Mouse (Mus musculus) layer of hippocampus, postnatal 14 days (tissue): Measurements from ENCODE around the gene Ccdc171. TPM values are rescaled to one million over a fixed set of nuclear protein-coding genes. Genes with fewer than 3 reads are reported as not detected.
"Not testable (repeated sequence)": the region's sequence is repeated elsewhere in the genome, so short reads cannot be mapped to it uniquely, and the experiment has no call there.

Source experiments
- DNase-seq, 2 experiments: peaks; one replicate each; pipeline ENCODE4 v3.0.0; 2021 to 2022; ENCODE audit warnings: low spot score in 2 of 2, mixed read lengths in 1 of 2
- total RNA-seq, 2 experiments: library from RNA; stranded (reverse); gene quantifications; 2 replicates each; pipeline ENCODE4 v1.2.3; 2021

Ccdc171 gene
- total RNA-seq, 2 experiments from 2014 or later, result 3.2 to 3.3 TPM

GRCm38 (mm10) chr4:83525690-83526055 is 328 bp downstream of the Ccdc171 start:
- no peak for DNase-seq

- DNase-seq, result no peak
Measured at GRCm38 (mm10) chr4:83526270-83526987, 1.1 kb downstream of the Ccdc171 start.

- no peak for DNase-seq
Measured at GRCm38 (mm10) chr4:83526988-83527334, 1.6 kb downstream of the Ccdc171 start.

- no peak for DNase-seq
Measured at GRCm38 (mm10) chr4:83527921-83528320, 2.6 kb downstream of the Ccdc171 start.

- DNase-seq, result not testable (repeated sequence)
Measured at GRCm38 (mm10) chr4:83530060-83530459, 4.7 kb downstream of the Ccdc171 start.

GRCm38 (mm10) chr4:83533168-83533911 is 8.0 kb downstream of the Ccdc171 start:
- no peak for DNase-seq

GRCm38 (mm10) chr4:83534024-83534423 is 8.7 kb downstream of the Ccdc171 start:
- DNase-seq, result no peak

GRCm38 (mm10) chr4:83549501-83549900 is 24.2 kb downstream of the Ccdc171 start:
- peak; percentile 9 to 12 for DNase-seq

- DNase-seq, result no peak
Measured at GRCm38 (mm10) chr4:83567190-83568113, 42.1 kb downstream of the Ccdc171 start.

- DNase-seq, result not testable (repeated sequence)
Measured at GRCm38 (mm10) chr4:83568145-83568544, 42.8 kb downstream of the Ccdc171 start.

- peak in 1 of 2 experiments; percentile 31 for DNase-seq
Measured at GRCm38 (mm10) chr4:83570569-83570968, 45.2 kb downstream of the Ccdc171 start.

GRCm38 (mm10) chr4:83571033-83571432 is 45.7 kb downstream of the Ccdc171 start:
- no peak for DNase-seq

- no peak for DNase-seq
Measured at GRCm38 (mm10) chr4:83572521-83572920, 47.2 kb downstream of the Ccdc171 start.

GRCm38 (mm10) chr4:83576315-83576714 is 51.0 kb downstream of the Ccdc171 start:
- no peak for DNase-seq

- DNase-seq, result no peak
Measured at GRCm38 (mm10) chr4:83580157-83580556, 54.8 kb downstream of the Ccdc171 start.

GRCm38 (mm10) chr4:83587563-83587962 is 62.2 kb downstream of the Ccdc171 start:
- no peak for DNase-seq

GRCm38 (mm10) chr4:83596486-83596885 is 71.1 kb downstream of the Ccdc171 start:
- DNase-seq, result peak in 1 of 2 experiments; percentile 6

- DNase-seq, result no peak
Measured at GRCm38 (mm10) chr4:83611111-83611510, 85.8 kb downstream of the Ccdc171 start.

GRCm38 (mm10) chr4:83623021-83623711 is 97.8 kb downstream of the Ccdc171 start:
- DNase-seq, result not testable (repeated sequence)

- DNase-seq, result no peak
Measured at GRCm38 (mm10) chr4:83623732-83624131, 98.4 kb downstream of the Ccdc171 start.

- no peak for DNase-seq
Measured at GRCm38 (mm10) chr4:83651453-83651852, 126.1 kb downstream of the Ccdc171 start.
